Mouse (Mus musculus) pancreas, adult 10 weeks (tissue): Measurements from ENCODE around the gene Nlrp4f. TPM values are rescaled to one million over a fixed set of nuclear protein-coding genes. Genes with fewer than 3 reads are reported as not detected.

Experiments used
- polyA plus RNA-seq: library from polyadenylated mRNA; stranded (reverse); fragments of 350-450 nt; fragmentation: Illumina TruSeq; extraction: RNeasy Lipid Tissue Mini Kit (QIAGEN cat#74804); gene quantifications from one replicate; pipeline ENCODE4 v1.2.3, GENCODE M21; 2015; ENCODE audit warnings: low read depth, low replicate concordance; ENCODE audit not compliant: insufficient read depth

The Nlrp4f gene
- polyA plus RNA-seq: not detected

GRCm38 (mm10) chr13:65205877-65206276 lies at the start of gene Nlrp4f:
Gene Nlrp4f (minus strand): TSS chr13:65205977.

GRCm38 (mm10) chr13:65149940-65150339 lies 55.8 kb downstream of the Nlrp4f start, which contains the start of gene Olfr466:
Gene Olfr466 (plus strand): TSS chr13:65150240.

DNA sequence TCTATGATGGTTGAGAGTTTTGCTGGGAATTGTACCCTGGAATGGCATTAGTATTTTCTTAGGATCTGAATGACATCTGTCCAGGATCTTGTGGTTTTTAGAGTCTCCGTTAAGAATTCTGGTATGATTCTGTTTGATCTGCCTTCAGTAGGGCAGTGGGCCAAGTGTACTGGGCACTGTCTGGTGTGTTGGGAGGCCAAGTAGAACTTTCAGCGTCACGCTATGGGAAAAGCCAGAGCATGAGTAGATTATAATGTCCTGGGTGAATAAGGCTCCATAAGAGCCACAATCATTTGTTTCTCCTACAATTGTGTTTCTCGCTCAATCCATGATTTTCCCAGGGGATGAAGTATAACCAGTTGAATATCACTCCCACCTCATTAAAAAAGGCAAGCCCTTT lies 68.0 kb downstream of the Nlrp4f start, which contains the start of gene Olfr465-ps1:
Olfr465-ps1 (plus strand) TSS at position 301 of the 400 bp plus-strand sequence.

Other genes starting within 250 kb of the Nlrp4f start
- not detected for gene Spata31d1c, start 172.9 kb downstream of the Nlrp4f start, polyA plus RNA-seq
- gene Prss47, start 153.2 kb downstream of the Nlrp4f start, polyA plus RNA-seq: not detected
- gene Mfsd14b, start 93.0 kb downstream of the Nlrp4f start, polyA plus RNA-seq: 5.0 TPM
- gene Olfr465-ps1, start 67.9 kb downstream of the Nlrp4f start, polyA plus RNA-seq: not detected
- gene Olfr466, start 55.7 kb downstream of the Nlrp4f start, polyA plus RNA-seq: not detected
- not detected for gene Gm10775, start 53.6 kb upstream of the Nlrp4f start, polyA plus RNA-seq
- gene Zfp369, start 72.8 kb upstream of the Nlrp4f start, polyA plus RNA-seq: 3.8 TPM